Mouse (Mus musculus): ENCODE measurements around the gene Tnrc6b. TPM values are rescaled to one million over a fixed set of nuclear protein-coding genes. Genes with fewer than 3 reads are reported as not detected.
A peak's percentile ranks its signal among the peaks of the same experiment; 100 is the strongest.
"Not testable (repeated sequence)": the region's sequence is repeated elsewhere in the genome, so short reads cannot be mapped to it uniquely, and the experiment has no call there.

Gene Tnrc6b
- total RNA-seq, 2 experiments from 2014 or later: 51.5 to 68.8 TPM

DNA sequence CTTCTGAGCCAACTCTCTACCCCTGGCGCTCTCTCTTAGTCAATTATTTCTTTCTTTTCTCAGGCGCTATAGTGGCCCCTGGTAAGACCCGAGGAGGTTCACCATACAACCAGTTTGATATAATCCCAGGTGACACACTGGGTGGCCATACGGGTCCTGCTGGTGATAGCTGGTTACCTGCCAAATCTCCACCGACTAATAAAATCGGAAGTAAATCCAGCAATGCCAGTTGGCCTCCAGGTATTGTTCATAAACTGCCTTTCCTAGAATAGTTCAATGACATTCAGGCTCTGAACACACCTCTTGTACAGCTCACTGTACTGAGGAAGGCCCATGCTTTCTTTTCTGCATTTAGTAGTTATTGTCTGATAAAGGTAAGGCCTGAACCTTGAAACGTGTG, 205.5 kb downstream of the Tnrc6b start:
- DNase-seq: no peak

DNA sequence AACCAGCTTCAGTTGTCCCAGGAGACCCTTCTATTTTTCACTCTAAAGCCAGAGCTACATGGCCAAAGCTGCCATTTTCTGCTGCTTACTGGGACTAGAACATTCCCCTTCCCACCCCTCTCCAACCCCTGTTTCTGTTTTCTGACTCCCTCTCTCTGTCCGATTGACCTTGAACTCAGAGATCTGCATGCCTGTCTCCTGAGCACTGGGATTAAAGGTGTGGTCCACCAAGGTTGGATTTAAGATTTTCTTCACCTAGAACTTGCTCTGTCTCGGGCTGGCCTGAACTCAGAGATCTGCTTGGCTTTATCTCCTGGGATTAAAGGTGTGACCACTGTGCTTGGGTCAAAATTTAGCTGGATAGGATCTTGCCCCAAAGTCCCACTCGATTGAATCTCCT, 209.2 kb downstream of the Tnrc6b start:
- no peak for DNase-seq

DNA sequence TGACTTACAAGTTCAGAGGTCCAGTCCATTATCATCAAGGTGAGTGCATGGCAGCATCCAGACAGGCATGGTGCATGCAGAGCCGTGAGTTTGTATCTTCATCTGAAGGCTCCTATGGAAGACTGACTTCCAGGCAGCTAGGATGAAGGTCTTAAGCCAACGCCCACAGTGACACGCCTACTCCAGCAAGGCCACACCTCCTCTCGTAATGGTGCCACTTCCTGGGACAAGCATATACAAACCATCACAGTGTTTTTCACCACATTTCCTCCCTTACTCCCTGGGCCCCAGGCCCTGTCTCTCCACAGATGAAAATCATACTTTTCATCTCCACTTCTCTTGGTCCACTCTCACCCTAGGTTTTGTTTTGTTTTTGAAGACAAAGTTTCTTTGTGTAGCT, 210.7 kb downstream of the Tnrc6b start:
- DNase-seq: no peak

DNA sequence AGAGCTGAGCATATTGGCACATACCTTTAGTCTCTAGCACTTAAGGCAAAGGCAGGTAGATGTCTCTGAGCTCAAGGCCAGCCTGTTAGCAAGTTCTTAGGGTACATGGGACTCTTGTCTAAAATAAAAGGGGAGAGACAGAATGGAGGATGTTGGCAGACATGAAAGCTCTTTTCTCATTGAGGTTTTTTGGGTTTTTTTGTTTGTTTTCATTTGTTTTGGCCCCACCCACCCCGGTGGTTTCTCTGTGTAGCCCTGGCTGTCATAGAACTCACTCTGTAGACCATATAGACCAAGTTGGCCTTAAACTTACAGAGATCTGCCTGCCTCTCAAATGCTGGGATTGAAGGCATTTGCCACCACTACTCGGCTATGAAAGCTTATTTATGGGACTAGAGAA, 213.1 kb downstream of the Tnrc6b start:
- DNase-seq: no peak

DNA sequence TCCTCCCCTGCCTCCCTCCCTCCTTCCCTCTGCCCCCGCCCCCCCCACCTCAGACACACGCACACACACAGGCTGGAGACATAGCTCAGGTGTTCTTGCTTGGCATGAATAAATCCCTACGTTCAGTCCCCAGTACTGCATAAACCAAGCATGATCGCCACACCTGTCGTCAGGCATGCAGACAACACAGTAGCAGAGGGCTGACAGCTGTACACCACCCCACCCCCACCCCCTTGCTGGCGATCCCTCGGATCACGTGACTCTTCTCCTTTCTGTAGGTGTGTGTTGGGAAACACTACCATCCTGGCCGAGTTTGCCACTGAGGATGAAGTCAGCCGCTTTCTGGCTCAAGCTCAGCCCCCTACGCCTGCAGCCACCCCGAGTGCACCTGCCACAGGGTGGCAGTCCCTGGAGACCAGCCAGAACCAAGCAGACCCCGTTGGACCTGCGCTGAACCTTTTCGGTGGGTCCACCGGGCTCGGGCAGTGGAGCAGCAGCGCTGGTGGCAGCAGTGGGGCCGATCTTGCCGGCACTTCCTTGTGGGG, 217.8 kb downstream of the Tnrc6b start:
- no peak for DNase-seq

DNA sequence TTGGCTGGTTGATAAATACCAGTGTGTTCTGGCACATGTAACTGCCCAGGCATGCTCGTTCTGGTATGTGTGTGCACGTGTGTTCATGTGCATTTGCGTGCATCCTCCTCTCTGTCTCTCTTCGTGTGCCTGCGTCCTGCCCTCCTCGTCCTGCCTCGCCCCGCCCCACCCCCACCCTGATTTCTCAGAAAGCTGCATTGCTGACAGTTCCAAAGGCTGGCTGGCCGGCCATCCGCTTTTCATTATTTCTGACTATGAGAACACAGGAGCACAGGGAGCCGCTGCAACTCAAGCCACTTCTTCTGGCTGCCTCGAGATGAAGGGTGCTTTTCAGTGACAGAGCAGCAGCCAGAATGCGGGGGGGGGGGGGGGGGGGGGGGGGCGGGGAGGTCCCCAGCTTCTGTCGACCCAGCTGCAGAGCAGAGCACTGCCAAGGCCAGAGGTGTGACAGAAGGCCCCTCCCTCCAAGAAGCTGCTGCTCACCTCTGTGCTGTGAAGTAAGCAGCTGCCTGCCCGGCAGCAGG, 219.0 kb downstream of the Tnrc6b start:
- no peak for DNase-seq

DNA sequence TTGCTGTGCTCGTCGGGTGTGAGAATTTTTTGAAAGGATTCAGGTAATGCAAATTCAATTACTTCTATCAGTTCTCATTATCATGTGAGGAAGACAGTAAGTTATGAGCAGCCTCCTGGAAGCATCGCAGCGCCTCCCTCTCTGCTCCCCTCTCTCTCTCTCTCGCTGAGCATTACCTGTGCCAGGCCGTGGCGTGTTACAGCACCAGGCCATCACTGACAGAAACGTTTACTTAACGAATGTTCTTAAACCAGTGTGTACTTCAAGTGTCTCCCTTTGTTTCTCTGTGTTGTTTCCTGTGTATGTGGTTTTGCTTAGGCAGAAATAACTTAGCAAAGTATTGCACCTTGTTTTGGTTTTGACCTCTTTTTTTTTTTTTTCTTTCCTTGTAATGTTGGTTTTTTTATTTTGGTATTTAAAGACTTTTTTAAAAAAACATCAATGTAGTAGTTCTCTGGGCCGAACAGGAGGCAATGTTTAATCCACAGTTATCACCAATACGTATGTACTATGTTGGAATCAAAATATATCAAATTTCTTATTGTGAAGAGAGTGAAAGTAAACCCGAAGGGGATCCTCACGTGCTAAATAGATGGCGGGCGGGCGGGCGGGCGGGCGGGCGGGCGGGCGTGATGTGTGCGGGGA, 219.7 kb downstream of the Tnrc6b start:
- DNase-seq: not testable (repeated sequence)

DNA sequence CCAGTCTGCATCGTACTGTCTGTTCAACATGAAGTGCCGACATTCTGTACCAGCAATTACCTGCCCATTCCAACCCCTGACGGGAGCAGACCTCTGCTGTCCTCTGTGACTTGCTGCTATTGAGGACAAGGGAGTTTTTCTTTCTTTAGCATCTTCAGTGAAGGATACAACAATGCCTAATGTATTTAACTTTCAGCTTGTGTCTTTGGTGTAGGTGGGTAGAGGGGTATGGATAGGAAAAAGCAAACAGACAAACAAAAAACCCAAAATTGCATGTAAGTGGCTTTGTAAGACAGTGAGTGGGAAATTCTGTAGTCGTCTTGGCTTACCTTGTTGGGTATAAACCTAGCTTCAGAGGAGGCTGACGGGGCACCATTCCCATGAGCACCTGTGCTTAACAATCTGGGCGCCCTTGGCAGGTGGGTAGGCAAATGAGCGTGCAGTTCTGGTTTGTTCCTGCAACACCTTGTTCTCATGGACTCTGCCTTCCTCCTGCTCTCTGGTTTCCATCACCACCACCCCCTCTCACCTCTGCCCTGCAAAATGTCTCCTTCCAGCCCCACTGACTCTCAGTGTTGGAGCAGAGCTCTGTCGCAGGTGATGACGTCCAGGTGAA, 220.3 kb downstream of the Tnrc6b start:
- no peak for DNase-seq

DNA sequence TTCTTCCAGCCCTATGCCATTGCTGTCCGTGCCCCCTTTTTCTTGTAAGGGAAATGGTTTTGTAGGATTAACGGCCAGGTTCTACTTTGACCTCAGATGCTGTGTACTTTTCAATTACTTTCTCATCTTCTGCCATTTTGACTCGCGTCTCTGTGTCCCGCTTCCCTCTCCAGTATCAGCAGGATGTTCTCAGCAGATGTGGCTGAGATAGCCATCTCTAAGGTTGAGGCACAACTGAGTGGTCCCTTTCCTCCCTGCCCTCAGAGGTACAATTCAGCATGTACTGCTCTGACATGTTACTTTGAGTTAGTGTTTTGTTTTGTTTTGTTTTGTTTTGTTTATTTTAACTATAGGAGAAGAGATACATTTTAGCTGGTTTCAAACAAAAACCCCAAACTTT, 223.7 kb downstream of the Tnrc6b start:
- no peak for DNase-seq

DNA sequence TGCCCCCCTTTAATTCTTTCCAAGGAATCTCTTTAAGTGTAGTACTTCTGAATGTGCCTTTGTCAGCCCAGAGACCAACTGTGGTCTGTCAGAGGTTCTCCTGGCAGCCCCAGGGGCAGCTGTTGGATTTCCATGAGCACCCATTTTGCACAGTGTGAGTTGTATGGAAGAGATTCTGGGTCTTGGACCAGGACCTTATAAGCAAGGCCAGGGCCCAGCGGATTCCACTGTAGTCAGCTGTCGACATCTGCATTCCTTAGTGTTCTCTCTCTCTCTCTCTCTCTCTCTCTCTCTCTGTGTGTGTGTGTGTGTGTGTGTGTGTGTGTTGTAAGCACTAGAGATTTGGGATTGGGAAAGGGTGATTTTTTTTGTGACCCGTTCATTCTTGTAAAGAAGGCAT, 225.6 kb downstream of the Tnrc6b start:
- DNase-seq: peak; percentile 26

DNA sequence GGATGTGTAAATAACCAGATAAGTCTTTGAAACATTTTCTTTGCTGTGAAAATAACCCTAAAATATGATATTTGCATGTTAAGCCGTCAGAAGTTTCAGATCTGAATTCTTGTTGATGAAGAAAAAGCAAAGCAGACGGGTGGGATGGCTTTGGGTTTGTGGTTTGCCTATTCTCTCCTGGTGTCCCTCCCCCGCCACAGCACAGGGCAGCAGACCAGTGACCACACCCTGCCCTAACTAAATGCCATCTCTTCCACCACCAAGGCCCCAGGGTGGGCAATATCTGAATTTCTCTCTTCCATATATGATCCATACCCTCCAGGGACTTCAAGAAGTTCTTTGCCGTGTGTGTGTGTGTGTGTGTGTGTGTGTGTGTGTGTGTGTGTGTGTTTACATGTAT, 227.5 kb downstream of the Tnrc6b start:
- no peak for DNase-seq

DNA sequence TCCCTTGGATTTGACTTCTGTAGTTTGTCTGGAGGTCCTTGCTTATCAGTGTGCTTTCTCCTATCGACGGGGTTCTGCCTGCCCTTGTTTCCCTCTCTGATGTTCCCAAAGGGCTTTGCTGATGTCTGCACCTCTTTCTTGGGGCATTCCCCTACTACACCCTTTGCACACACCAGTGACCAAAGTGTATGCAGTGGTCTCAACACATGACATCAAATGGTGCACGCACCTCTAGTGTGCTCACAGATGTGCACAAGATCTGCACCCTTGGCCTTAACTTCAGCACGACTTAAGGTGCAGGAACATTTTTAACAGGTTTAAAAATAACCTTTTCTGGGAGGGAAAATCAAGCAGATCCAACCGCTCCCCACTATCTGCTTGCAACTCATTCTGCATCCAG, 228.3 kb downstream of the Tnrc6b start:
- DNase-seq: no peak

DNA sequence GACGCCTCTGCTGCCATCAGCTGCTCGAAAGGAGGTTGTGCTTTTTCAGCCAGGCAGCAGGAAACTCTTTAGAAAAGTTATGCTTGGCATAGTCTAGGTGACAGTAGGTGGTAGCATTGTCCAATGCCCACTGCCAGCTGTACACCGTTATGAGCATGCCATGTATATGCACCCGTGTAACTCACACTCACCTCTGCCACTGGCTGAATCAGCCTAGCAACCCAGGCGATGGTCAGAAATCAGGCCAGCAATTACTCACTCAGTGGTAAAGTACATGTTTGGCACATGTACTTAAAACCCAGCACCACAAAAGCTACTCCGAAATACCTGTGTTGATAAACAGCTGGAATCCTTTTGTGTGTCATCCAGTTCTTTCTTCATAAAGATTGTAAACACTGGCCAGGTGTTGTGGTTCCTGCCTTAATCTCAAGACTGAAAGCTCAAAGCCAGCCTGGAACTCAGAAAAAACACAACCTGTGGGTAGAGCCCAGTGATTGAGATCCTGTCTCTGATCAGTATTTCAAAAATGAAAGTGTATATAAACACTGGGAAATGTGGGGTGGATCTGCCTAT, 230.4 kb downstream of the Tnrc6b start:
- DNase-seq: no peak

DNA sequence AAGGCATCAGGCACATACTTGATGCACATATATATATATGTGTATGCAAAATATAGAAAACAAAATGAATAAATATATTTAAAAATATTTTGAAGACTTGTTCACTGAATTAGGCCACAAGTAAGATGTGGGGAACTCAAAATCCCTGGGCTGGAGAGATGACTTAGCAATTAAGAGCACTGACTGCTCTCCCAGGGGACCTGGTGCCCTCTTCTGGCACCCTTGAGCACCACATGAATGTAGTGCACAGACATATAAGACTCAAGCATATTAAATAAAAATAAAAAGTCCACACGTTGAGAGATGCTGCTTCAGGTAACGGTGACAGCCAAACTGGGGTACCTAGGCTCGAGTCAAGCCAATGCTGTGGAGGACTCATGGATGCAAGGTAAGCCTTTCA, 234.7 kb downstream of the Tnrc6b start:
- no peak for DNase-seq

DNA sequence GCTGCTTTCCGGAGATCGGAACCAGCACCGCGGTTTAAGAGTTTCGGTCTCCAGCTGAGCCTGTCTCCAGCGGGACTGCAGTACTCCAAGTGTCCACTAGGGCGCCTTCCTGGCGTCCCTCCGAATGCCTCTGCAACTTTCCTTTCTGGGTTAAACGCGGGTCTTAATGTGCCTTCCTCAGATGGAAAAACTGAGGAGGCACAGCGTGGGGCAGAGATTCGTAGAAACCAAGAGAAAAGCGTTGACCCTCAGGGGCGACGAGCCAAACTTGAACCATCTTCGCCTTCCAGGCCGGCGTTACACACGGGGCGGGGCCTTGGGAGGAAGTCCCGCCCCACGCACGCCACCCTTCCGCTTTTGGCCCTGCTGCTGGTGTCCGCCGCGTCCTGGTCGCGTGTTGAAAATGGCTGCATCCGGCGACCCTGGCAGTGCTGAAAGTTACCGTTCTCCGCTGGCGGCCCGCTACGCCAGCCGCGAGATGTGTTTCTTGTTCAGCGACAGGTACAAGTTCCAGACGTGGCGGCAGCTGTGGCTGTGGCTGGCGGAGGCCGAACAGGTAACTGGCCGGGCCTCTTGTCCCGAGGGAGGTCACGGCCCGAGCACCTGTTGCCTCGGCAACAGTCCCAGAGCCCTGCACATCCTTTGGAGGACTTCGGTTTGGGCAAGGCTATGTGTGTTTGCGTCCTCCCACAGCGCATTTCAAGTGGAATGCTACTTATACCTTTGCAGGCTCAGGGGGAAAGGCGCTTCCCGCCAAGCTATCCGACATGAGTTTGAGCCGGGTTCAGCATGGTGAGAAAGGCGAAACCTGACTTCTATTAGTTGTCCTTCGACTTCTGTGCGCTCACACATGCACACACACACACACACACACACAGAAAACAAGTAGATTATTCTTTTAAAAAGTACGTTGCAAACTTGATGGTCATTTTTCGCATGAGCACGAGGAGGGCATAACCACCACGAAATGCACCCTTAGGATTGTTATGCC, 237.3 kb downstream of the Tnrc6b start, which contains the start of gene Adsl:
Gene Adsl (plus strand): TSS at position 346 of the 991 bp plus-strand sequence.
- DNase-seq: peak; percentile 89

DNA sequence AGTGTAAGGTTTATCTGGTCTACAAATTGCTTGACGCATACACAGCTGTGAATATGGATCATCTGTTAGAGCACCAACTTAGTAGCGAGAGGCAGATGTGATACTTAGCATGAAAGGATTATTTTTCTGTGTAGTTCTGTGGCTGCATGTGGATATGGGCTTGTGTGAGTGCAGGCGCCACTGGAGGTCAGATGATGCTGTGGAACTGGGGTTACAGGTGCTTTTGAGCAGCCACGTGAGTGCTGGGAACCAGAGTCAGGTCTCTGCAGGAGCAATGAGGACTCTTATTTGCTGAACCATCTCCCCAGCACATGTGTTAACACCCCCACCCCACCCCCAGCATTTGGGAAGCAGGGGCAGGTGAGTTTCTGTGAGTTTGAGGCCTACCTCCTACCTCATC, 238.3 kb downstream of the Tnrc6b start:
- DNase-seq: no peak

DNA sequence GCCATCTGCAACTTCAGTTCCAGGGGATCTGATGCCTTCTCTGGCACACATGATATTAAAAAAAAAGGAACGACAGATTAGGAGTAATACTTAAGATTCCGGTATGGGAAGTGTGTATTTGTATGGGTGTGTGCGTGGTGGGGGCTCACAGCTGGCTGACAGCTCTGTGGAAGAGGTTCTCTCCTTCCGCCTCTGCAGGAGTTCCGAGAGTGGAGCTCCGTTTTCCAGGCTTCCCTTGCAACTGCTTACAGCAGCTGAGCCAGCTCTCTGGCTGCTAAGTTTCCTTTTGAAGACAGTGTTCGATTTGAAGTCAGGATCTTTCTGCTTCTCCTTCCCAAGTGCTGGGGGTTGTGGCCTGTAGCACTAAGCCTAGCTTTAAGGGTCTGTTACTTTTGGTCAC, 238.9 kb downstream of the Tnrc6b start:
- no peak for DNase-seq

DNA sequence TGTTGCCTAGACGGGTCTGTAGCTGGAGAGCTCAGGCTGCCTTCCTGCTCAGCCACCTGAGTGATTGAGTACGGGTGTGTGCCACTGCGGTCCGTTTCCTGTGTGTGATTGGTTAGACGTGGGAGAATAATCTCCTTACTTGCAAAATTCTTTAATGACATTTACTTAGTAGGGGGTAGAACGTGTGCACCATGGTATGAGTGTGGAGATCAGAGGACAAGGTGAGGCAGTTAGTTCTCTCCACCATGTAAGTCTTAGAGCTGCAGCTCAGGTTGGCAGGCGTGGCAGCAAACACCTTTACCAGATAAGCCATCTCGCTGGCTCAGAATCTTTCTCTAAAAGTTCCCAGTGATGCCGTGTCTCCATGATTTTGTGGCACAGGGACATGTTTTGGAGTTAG, 242.9 kb downstream of the Tnrc6b start:
- DNase-seq: no peak

DNA sequence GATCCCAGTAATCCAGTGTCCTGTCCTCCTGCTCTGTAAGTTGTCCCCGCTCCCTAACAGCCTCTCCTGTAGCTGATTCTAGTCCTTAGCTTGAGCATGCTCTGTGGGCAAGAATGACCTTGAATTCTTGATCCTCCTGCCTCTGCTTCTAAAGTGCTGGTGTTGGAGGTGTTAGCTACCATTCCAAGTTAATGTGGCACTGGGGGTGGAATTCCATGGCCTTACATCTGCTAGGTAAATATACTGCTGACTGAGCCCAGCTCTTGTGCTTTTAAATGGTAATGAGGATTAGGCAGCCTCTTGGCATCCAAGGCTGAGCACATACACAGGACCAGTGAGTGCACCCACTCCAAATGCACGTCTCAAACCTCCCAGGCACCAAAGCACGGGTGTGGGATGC, 243.7 kb downstream of the Tnrc6b start:
- DNase-seq: no peak

DNA sequence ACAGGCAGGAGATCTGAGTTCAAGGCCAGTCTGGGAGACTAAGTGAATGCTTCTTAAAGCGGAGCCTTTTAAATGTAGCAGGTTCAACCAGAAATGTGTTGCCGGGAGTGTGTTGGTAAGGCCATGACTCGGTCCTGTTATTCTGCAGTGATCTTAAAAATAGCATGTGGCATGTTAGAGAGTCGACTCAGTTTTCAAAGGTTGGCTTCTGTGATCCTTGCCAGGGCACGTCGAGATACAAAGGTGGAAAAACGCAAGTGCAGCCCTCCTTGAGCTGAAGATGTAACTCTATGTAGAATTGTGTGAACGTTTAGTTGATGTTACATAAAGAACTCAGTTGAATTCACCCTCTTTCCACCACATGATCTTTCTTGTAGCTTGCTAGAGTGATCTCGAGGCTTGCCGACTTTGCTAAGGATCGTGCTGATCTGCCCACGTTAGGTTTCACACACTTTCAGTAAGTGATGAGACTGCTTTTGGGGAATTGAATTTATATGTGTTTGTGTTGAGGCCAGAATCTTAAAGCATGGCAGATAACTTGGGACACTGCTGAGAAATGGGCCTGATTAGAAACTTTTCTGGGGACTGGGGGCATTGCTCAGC, 244.8 kb downstream of the Tnrc6b start:
- no peak for DNase-seq

DNA sequence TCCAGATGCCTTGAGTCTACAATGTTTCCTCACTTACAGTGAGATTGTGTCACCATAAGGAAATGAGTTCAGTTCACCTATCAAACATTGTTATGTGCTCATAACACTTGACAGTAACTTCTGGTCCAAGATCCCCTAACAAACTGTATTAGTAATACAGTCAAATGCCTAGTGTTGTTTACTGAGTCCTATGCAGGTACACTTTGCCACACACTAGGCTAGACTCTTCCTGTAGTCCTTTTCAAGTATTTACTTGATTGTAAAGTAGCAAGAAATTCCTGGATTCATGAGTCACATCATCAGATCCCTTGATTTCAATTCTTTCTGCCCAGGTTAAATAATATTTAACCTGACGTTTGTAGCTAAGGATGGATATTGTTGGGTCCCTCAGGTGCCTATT, 258.3 kb downstream of the Tnrc6b start:
- no peak for DNase-seq

DNA sequence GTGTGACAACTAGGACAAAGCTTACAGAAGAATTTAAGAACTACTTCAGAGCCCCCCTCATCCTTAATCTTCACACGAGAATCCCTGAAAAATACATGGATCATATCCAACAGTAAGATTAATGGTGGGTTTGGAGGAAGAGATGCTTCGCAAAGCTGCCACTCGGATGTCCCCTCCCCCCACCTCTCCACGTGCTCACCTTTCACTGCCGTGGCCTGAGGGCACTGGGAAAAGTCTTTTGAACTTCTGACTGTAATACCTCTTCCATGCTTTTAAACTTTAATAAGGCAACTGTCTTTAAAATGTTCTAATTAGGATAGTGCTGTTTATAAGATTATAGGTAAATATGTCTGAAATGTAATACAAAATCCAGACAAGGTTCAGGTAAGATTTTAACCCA, 263.2 kb downstream of the Tnrc6b start:
- no peak for DNase-seq

All from gastrocnemius, postnatal 10 days (tissue).